In genomic region chr11:77950797-77951228, GRCm38 (mm10) we compare ENCODE assay signal across 16 mouse cellular contexts. TPM values are rescaled to one million over a fixed set of nuclear protein-coding genes. Genes with fewer than 3 reads are reported as not detected.
DNase-seq lines count a peak whose midpoint lies in the region; ATAC-seq and TF ChIP-seq lines count a peak whose summit lies in the region.
"Had no signal": no experiment of that assay in that cellular context is flagged by ENCODE, and none has a peak within 500 bp of the region (broad histone marks: within the 10 kb centered on the region; RNA-seq: fewer than 3 reads in every experiment).

No protein-coding gene starts in this region.

- TF ChIP-seq POLR2A in lung, adult 2 months (IDR thresholded peaks at IDR 0.05; ENCODE audit: borderline replicate concordance, extremely low read depth, low read depth, low read length) = no peak

- peaks cover 26% of the 10 kb centered on the region for H3K36me3 ChIP-seq in forebrain, embryonic 14.5 days (ENCODE audit: control insufficient read depth, insufficient read depth, low read length)
- H3K36me3 ChIP-seq: embryonic facial prominence, embryonic 15.5 days; kidney, embryonic 15.5 days; midbrain, embryonic 12.5 days had no signal

- TF ChIP-seq CTCF in lung, adult 2 months (IDR thresholded peaks at IDR 0.05; ENCODE audit: insufficient read depth, low read length) = no peak

- peaks cover 34% of the 10 kb centered on the region for H3K4me1 ChIP-seq in forebrain, embryonic 14.5 days (ENCODE audit: control insufficient read depth, insufficient read depth, low read length)
- no peaks in the 10 kb centered on the region for H3K4me1 ChIP-seq in lung, adult 2 months (ENCODE audit: control insufficient read depth, insufficient read depth, low read length)

- H3K9ac ChIP-seq in forebrain, embryonic 14.5 days (ENCODE audit: low read length) = no peak overlapping the region
- H3K9ac ChIP-seq: embryonic facial prominence, embryonic 15.5 days; kidney, embryonic 15.5 days; midbrain, embryonic 12.5 days had no signal

- H3K4me3 ChIP-seq in forebrain, embryonic 14.5 days (ENCODE audit: low read depth, low read length) = no peak overlapping the region
- H3K4me3 ChIP-seq in lung, adult 2 months (replicated peaks; ENCODE audit: extremely low read depth, low read depth, low read length) = no peak overlapping the region
- H3K4me3 ChIP-seq: embryonic facial prominence, embryonic 15.5 days; kidney, embryonic 15.5 days; midbrain, embryonic 12.5 days had no signal

- no peaks in the 10 kb centered on the region for H3K9me3 ChIP-seq in forebrain, embryonic 14.5 days (replicated peaks; ENCODE audit: control insufficient read depth, low read length)
- H3K9me3 ChIP-seq: embryonic facial prominence, embryonic 15.5 days; kidney, embryonic 15.5 days; midbrain, embryonic 12.5 days had no signal

- 53% methylated on average over 5 of the region's 5 CpGs for WGBS in forebrain, embryonic 14.5 days
- 52% methylated on average over 5 of the region's 5 CpGs for WGBS in lung, adult 2 months

- peak; percentile 47 to 76 for DNase-seq in frontal cortex, adult 2 months (ENCODE audit: extremely low spot score in 1 of 2, low spot score in 1 of 2)
- no peak for DNase-seq in frontal cortex, postnatal 25 days (ENCODE audit: low spot score in 2 of 2)
- DNase-seq in brain, embryonic 18.5 days (ENCODE audit: low read depth, low spot score) = peak; percentile 75
- peak; percentile 88 for DNase-seq in forebrain, embryonic 14.5 days (ENCODE audit: low spot score)
- peak; percentile 59 to 66 for DNase-seq in layer of hippocampus, postnatal 10 days (ENCODE audit: low spot score in 2 of 2)
- no peak for DNase-seq in urinary bladder, adult 18-20 months (ENCODE audit: low spot score in 2 of 2)
- DNase-seq in lung, adult 2 months = no peak
- no peak for DNase-seq in ovary, postnatal 36 days (ENCODE audit: low spot score)
- DNase-seq: gastrocnemius, postnatal 25 days; heart, postnatal 14 days; lung, postnatal 10 days had no signal

- no peaks in the 10 kb centered on the region for H3K27me3 ChIP-seq in forebrain, embryonic 14.5 days (replicated peaks; ENCODE audit: control insufficient read depth, insufficient read depth, low read length)

- ATAC-seq in forebrain, embryonic 14.5 days = peak; percentile 79
- ATAC-seq: activated CD4-positive, CD25-positive, alpha-beta regulatory T cell, adult 4 months had no signal

- H3K27ac ChIP-seq in forebrain, embryonic 14.5 days (ENCODE audit: low read depth, low read length) = peak overlapping the region; percentile 81
- H3K27ac ChIP-seq: embryonic facial prominence, embryonic 15.5 days; kidney, embryonic 15.5 days; midbrain, embryonic 12.5 days had no signal

- H3K4me2 ChIP-seq in forebrain, embryonic 14.5 days (ENCODE audit: low read length) = 0 out of 2 replicates have a peak overlapping the region, but pooled peaks have one; percentile 2
- H3K4me2 ChIP-seq: embryonic facial prominence, embryonic 15.5 days; kidney, embryonic 15.5 days; midbrain, embryonic 12.5 days had no signal

RNA-seq across cellular contexts. Expression of gene Sez6, which starts 20.2 kb away (rescaled TPM):
- polyA plus RNA-seq in frontal cortex, adult 2 months (2012; rRNA removed) = 169 and 190 TPM in 2 replicates
- 140 and 175 TPM in 2 replicates for polyA plus RNA-seq in forebrain, embryonic 14.5 days (2014; fragmentation: Nextera tagmentation; extraction: Ambion mirVana)
- total RNA-seq in layer of hippocampus, postnatal 10 days (2021) = 100 to 1,000 TPM; 215 to 221 TPM
- 0.12 and 0.19 TPM in 2 replicates for polyA plus RNA-seq in lung, adult 2 months (2012; rRNA removed)

RNA-seq across cellular contexts. Expression of gene Phf12, which starts 31.7 kb away (rescaled TPM):
- polyA plus RNA-seq in frontal cortex, adult 2 months (2012; rRNA removed) = 43.8 and 45.3 TPM in 2 replicates
- polyA plus RNA-seq in forebrain, embryonic 14.5 days (2014; fragmentation: Nextera tagmentation; extraction: Ambion mirVana) = 16.5 and 17.0 TPM in 2 replicates
- total RNA-seq in layer of hippocampus, postnatal 10 days (2021) = 10 to 100 TPM; 47.1 to 49.2 TPM
- polyA plus RNA-seq in lung, adult 2 months (2012; rRNA removed) = 50.4 and 55.3 TPM in 2 replicates

RNA-seq across cellular contexts. Expression of gene Pipox, which starts 56.9 kb away (rescaled TPM):
- polyA plus RNA-seq in frontal cortex, adult 2 months (2012; rRNA removed) = 7.0 and 8.6 TPM in 2 replicates
- polyA plus RNA-seq in forebrain, embryonic 14.5 days (2014; fragmentation: Nextera tagmentation; extraction: Ambion mirVana) = 10.1 and 11.4 TPM in 2 replicates
- 1 to 10 TPM; 1.5 to 1.9 TPM for total RNA-seq in layer of hippocampus, postnatal 10 days (2021)
- polyA plus RNA-seq in lung, adult 2 months (2012; rRNA removed) = 0.60 and 1.3 TPM in 2 replicates
- total RNA-seq: MEL had no signal

Comparison
In these comparisons a context has a peak if more than half of its experiments do, and no peak if none do; other contexts are left out.
1. DNase-seq: peak in frontal cortex, adult 2 months (2 of 2), brain, embryonic 18.5 days (single experiment), forebrain, embryonic 14.5 days (single experiment) and layer of hippocampus, postnatal 10 days (2 of 2); none in frontal cortex, postnatal 25 days (0 of 2), urinary bladder, adult 18-20 months (0 of 2), lung, adult 2 months (single experiment) and ovary, postnatal 36 days (single experiment).
2. RNA of gene Sez6, which starts 20.2 kb away (polyA plus RNA-seq): 169 to 190 TPM in frontal cortex, adult 2 months and 140 to 175 TPM in forebrain, embryonic 14.5 days; 0.12 to 0.19 TPM in lung, adult 2 months; every median in the first group is over 100 times any median in the second.